Mouse (Mus musculus): ENCODE results near the gene Setd6. TPM values are rescaled to one million over a fixed set of nuclear protein-coding genes. Genes with fewer than 3 reads are reported as not detected.
A peak's percentile ranks its signal among the peaks of the same experiment; 100 is the strongest.

Setd6 gene
- polyA plus RNA-seq, 1 experiment from 2014 or later, result 14.0 TPM

DNA sequence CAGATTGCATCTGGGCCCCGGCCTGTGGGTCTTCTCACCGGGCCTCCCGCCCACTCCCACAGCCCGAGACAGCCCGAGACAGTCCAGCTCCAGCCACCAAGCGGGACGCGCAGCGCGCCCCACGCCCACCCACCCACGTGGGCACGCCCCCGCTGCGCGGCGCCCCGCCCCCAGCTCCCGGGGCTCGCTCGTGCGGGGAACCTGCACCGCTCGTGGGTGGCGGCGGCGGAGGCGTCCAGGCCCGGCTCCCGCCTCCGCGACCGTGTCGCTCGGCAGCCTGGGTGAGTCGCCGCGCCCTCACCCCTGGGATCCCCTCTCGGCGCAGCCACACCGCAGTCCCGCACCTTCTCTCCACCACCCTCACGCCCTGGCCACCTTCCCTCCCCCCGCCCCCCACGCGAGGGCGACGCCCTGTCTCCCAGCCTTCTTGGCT is 38.1 kb upstream of the Setd6 start:
- Histone ChIP-seq H3K9me3 (ENCODE audit: low read length) (no peaks in the 10 kb centered on the region), H3K4me2 (ENCODE audit: low read depth, low read length) (peak overlapping the region; percentile 73), H3K4me1 (ENCODE audit: insufficient read depth) (peaks cover 2% of the 10 kb centered on the region; the same call in 1 of the 2 replicates), H3K4me3 (ENCODE audit: low read depth, low read length) (peak overlapping the region; percentile 43), H3K27me3 (ENCODE audit: insufficient read depth, low read length) (peaks cover 63% of the 10 kb centered on the region), H3K27ac (ENCODE audit: low read depth) (no peak overlapping the region), H3K9ac (replicated peaks) (no peak overlapping the region), H3K36me3 (replicated peaks; ENCODE audit: insufficient read depth, low read length) (no peaks in the 10 kb centered on the region)
- TF ChIP-seq CTCF (IDR thresholded peaks at IDR 0.05; ENCODE audit: low read depth) (no peak), EP300 (IDR thresholded peaks at IDR 0.05; ENCODE audit: low read depth) (no peak)
- ATAC-seq (0 out of 2 replicates have a peak, but pooled peaks have one; percentile 13), DNase-seq (no peak)
- 2% methylated on average over 41 of the region's 48 CpGs for WGBS (ENCODE audit: insufficient replicate concordance)

DNA sequence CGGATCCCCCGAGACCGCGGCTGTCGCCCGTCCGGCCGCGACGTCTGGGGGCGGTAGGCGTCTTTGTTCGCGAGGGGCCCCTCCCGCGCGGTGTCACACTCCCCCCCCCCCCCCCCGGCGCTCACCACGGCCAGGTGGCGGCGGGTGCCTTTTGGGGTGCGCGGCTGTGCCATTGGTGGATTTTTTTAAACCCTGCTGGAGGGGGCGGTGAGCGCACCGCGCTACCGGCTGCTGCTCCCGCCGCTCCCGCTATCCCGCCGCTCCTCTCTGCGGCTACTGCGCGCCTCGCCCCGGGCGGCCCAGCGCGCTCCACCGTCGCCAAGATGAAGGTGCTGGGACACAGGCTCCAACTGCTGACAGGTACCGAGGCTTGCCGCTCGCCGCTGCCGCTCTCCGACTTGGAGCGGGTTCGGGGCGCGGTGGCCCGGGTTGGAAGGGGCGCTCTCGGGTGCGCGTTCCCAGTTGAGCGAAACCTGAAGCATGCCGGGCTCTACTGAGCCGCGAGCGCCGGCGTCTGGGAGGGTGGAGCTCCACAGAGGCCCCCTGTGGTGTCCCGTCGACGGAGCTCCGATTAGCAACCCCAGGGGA is 37.6 kb upstream of the Setd6 start:
- peaks cover 63% of the 10 kb centered on the region for H3K27me3 ChIP-seq (ENCODE audit: insufficient read depth, low read length)
- H3K36me3 ChIP-seq (replicated peaks; ENCODE audit: insufficient read depth, low read length), result no peaks in the 10 kb centered on the region
- WGBS (ENCODE audit: insufficient replicate concordance), result 4% methylated on average over 50 of the region's 70 CpGs
- H3K27ac ChIP-seq (ENCODE audit: low read depth), result no peak overlapping the region
- H3K4me3 ChIP-seq (ENCODE audit: low read depth, low read length), result peak overlapping the region; percentile 43
- H3K4me2 ChIP-seq (ENCODE audit: low read depth, low read length), result peak overlapping the region; percentile 73
- DNase-seq, result no peak
- no peak overlapping the region for H3K9ac ChIP-seq (replicated peaks)
- peaks cover 2% of the 10 kb centered on the region; the same call in 1 of the 2 replicates for H3K4me1 ChIP-seq (ENCODE audit: insufficient read depth)
- 0 out of 2 replicates have a peak, but pooled peaks have one; percentile 10 for ATAC-seq
- TF ChIP-seq CTCF (IDR thresholded peaks at IDR 0.05; ENCODE audit: low read depth), result no peak
- no peak for TF ChIP-seq EP300 (IDR thresholded peaks at IDR 0.05; ENCODE audit: low read depth)
- H3K9me3 ChIP-seq (ENCODE audit: low read length), result no peaks in the 10 kb centered on the region

DNA sequence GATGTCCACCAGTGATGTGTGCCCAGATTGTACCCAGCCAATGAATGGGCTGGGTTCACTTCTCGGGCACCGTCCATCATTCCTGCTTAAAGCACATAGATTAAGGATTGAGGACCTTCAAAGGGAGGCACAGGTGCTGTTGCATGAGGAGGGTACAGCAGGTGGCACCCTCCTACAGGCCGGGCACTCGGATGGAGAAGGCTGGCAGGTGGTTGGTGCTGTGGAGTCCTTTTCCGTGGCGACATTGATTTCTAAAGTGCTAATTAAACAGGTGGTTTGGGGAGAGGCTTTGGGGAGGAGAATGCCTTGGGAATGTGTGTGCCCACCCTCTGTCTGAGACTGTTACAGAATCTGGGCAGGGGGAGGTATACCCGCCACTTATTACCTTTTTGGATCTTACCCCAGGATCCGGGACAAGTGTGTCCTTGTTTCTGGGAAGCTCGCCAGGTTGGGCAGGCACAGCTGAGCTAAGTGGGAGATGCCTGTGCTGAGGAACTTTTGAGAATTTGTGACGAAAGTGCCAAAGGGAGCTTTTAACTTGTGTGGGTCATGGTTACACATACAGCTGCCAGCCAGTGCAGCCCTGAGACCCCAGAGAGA is 27.5 kb upstream of the Setd6 start:
- Histone ChIP-seq H3K4me1 (ENCODE audit: insufficient read depth) (no peaks in the 10 kb centered on the region), H3K4me3 (ENCODE audit: low read depth, low read length) (no peak overlapping the region), H3K27ac (ENCODE audit: low read depth) (no peak overlapping the region), H3K4me2 (ENCODE audit: low read depth, low read length) (no peak overlapping the region), H3K9ac (replicated peaks) (no peak overlapping the region), H3K36me3 (replicated peaks; ENCODE audit: insufficient read depth, low read length) (no peaks in the 10 kb centered on the region), H3K9me3 (ENCODE audit: low read length) (no peaks in the 10 kb centered on the region), H3K27me3 (ENCODE audit: insufficient read depth, low read length) (no peaks in the 10 kb centered on the region)
- no peak for DNase-seq
- no peak for TF ChIP-seq EP300 (IDR thresholded peaks at IDR 0.05; ENCODE audit: low read depth)
- TF ChIP-seq CTCF (IDR thresholded peaks at IDR 0.05; ENCODE audit: low read depth), result no peak
- 66% methylated on average over 10 of the region's 10 CpGs for WGBS (ENCODE audit: insufficient replicate concordance)
- ATAC-seq, result no peak

DNA sequence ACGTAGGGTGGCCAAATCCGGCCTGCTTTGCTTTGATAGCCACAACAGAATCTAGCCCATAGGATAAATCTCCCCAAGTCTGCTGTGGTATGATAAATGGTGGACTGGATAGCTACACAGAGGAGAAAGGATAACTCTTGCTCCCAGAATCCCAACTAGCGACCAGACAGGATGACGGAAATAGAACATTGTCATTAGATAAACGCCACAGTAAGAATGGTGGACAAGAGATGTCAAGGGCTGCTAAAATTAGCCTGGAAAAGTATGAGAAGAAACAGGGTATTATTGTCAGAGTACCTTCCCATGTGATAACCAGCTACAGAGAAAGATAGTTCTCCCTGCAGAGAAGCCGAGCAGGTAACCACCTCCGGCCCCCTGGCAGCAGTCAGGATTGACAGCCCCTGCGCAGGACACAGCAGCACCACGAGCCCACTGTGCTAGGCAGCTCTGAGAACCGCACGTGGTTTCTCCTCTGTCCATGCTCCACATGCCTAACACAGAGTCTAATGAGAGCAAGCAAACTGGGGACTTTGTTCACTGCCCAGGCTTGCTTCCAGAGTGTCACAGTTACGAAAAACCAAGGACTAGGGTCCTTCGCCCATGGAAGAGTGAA is 24.6 kb upstream of the Setd6 start:
- Histone ChIP-seq H3K27ac (ENCODE audit: low read depth) (no peak overlapping the region), H3K27me3 (ENCODE audit: insufficient read depth, low read length) (peaks cover 11% of the 10 kb centered on the region; the same call in 1 of the 2 replicates), H3K4me1 (ENCODE audit: insufficient read depth) (no peaks in the 10 kb centered on the region), H3K9ac (replicated peaks) (no peak overlapping the region), H3K4me3 (ENCODE audit: low read depth, low read length) (no peak overlapping the region), H3K4me2 (ENCODE audit: low read depth, low read length) (no peak overlapping the region), H3K36me3 (replicated peaks; ENCODE audit: insufficient read depth, low read length) (no peaks in the 10 kb centered on the region), H3K9me3 (ENCODE audit: low read length) (no peaks in the 10 kb centered on the region)
- WGBS (ENCODE audit: insufficient replicate concordance), result 61% methylated on average over 13 of the region's 13 CpGs
- ATAC-seq, result no peak
- no peak for DNase-seq
- no peak for TF ChIP-seq CTCF (IDR thresholded peaks at IDR 0.05; ENCODE audit: low read depth)
- TF ChIP-seq EP300 (IDR thresholded peaks at IDR 0.05; ENCODE audit: low read depth), result no peak

DNA sequence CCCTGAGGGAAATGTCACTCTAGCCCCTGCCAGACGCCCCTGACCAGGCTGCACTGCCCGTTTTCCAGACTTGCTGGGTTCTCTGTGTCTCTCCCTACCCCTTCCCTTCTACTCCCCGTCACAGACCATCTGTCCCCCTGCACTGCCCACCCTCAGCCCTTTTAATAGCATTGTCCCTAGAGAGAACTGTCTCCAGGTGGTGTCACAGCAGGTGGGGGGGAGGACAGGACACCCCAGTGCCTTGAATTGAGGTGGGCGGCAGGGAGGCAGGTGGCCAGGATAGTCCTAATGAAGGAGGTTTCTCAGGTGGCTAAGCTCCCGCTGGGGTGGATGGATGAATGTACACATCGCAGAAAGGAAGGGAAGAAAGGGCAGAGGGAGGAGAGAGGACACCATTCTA is 21.1 kb upstream of the Setd6 start:
- Histone ChIP-seq H3K36me3 (replicated peaks; ENCODE audit: insufficient read depth, low read length) (no peaks in the 10 kb centered on the region), H3K27ac (ENCODE audit: low read depth) (no peak overlapping the region), H3K9me3 (ENCODE audit: low read length) (no peaks in the 10 kb centered on the region), H3K9ac (replicated peaks) (no peak overlapping the region), H3K4me2 (ENCODE audit: low read depth, low read length) (no peak overlapping the region), H3K4me1 (ENCODE audit: insufficient read depth) (no peaks in the 10 kb centered on the region), H3K27me3 (ENCODE audit: insufficient read depth, low read length) (peaks cover 26% of the 10 kb centered on the region), H3K4me3 (ENCODE audit: low read depth, low read length) (no peak overlapping the region)
- WGBS (ENCODE audit: insufficient replicate concordance), result 27% methylated on average over 6 of the region's 6 CpGs
- ATAC-seq (no peak), DNase-seq (no peak)
- TF ChIP-seq EP300 (IDR thresholded peaks at IDR 0.05; ENCODE audit: low read depth), result no peak

DNA sequence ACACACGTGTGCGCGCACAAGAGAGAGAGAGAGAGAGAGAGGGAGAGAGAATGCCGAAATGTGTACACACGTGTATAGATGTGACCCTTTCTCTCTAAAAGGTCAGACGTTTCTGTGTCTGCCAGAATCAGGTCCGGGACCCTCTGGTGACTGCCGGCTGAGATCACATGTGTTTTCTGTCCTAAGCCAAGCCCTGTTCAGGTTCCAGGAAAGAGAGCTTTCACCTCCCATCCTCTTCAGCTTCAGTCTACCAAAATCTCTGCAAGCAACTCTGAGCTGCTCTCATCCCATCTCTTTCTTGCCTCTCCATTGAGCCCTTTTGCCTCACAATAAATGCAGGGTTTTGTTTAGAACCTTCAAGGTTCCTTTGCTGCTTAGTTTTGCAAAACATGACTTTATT is 19.0 kb upstream of the Setd6 start:
- H3K4me3 ChIP-seq (ENCODE audit: low read depth, low read length), result no peak overlapping the region
- H3K36me3 ChIP-seq (replicated peaks; ENCODE audit: insufficient read depth, low read length), result no peaks in the 10 kb centered on the region
- H3K27me3 ChIP-seq (ENCODE audit: insufficient read depth, low read length), result peaks cover 31% of the 10 kb centered on the region
- WGBS (ENCODE audit: insufficient replicate concordance), result 49% methylated on average over 5 of the region's 8 CpGs
- H3K9me3 ChIP-seq (ENCODE audit: low read length), result no peaks in the 10 kb centered on the region
- H3K27ac ChIP-seq (ENCODE audit: low read depth), result no peak overlapping the region
- ATAC-seq (no peak), DNase-seq (no peak)
- H3K4me1 ChIP-seq (ENCODE audit: insufficient read depth), result no peaks in the 10 kb centered on the region
- TF ChIP-seq EP300 (IDR thresholded peaks at IDR 0.05; ENCODE audit: low read depth) (no peak), CTCF (IDR thresholded peaks at IDR 0.05; ENCODE audit: low read depth) (no peak)
- no peak overlapping the region for H3K4me2 ChIP-seq (ENCODE audit: low read depth, low read length)
- H3K9ac ChIP-seq (replicated peaks), result no peak overlapping the region
